Mouse (Mus musculus) heart, postnatal 4 days (tissue): ENCODE results near the gene Pcp2. TPM values are rescaled to one million over a fixed set of nuclear protein-coding genes. Genes with fewer than 3 reads are reported as not detected.
"Not testable (repeated sequence)": the region's sequence is repeated elsewhere in the genome, so short reads cannot be mapped to it uniquely, and the experiment has no call there.

Experiments used
- DNase-seq: peaks from one replicate; pipeline ENCODE4 v3.0.0; 2021
- total RNA-seq, 2 experiments: library from RNA; stranded (reverse); gene quantifications; 2 replicates each; pipeline ENCODE4 v1.2.3; 2021

Pcp2 gene
- total RNA-seq, 2 experiments from 2014 or later: not detected

GRCm38 (mm10) chr8:3621199-3621970 lies 4.0 kb downstream of the Pcp2 start, which contains the start of the genes Xab2 and Pet100:
Xab2 (minus strand) TSS chr8:3621316.
Pet100 (plus strand) TSS chr8:3621548.
- peak; percentile 99 for DNase-seq

GRCm38 (mm10) chr8:3609816-3610150 lies 15.6 kb downstream of the Pcp2 start:
- DNase-seq: no peak

- peak; percentile 26 for DNase-seq
Measured at GRCm38 (mm10) chr8:3609046-3609815, 16.1 kb downstream of the Pcp2 start.

GRCm38 (mm10) chr8:3607822-3608221 lies 17.5 kb downstream of the Pcp2 start:
- DNase-seq: no peak

- DNase-seq: peak; percentile 51
Measured at GRCm38 (mm10) chr8:3606593-3606992, 18.8 kb downstream of the Pcp2 start.

GRCm38 (mm10) chr8:3603439-3603838 lies 21.9 kb downstream of the Pcp2 start:
- DNase-seq: no peak

GRCm38 (mm10) chr8:3600401-3600800 lies 24.9 kb downstream of the Pcp2 start:
- DNase-seq: peak; percentile 74

GRCm38 (mm10) chr8:3599219-3599618 lies 26.1 kb downstream of the Pcp2 start:
- DNase-seq: no peak

- no peak for DNase-seq
Measured at GRCm38 (mm10) chr8:3598054-3598453, 27.3 kb downstream of the Pcp2 start.

GRCm38 (mm10) chr8:3594466-3594865 lies 30.9 kb downstream of the Pcp2 start:
- no peak for DNase-seq

GRCm38 (mm10) chr8:3593470-3593869 lies 31.9 kb downstream of the Pcp2 start:
- no peak for DNase-seq

- DNase-seq: no peak
Measured at GRCm38 (mm10) chr8:3588258-3588633, 37.1 kb downstream of the Pcp2 start.

- DNase-seq: peak; percentile 30
Measured at GRCm38 (mm10) chr8:3587391-3588257, 37.7 kb downstream of the Pcp2 start.

- DNase-seq: no peak
Measured at GRCm38 (mm10) chr8:3586993-3587390, 38.4 kb downstream of the Pcp2 start, which contains the start of gene Camsap3. Camsap3 (plus strand) TSS chr8:3587293.

GRCm38 (mm10) chr8:3586452-3586851 lies 38.9 kb downstream of the Pcp2 start:
- no peak for DNase-seq

GRCm38 (mm10) chr8:3581961-3582360 lies 43.4 kb downstream of the Pcp2 start:
- not testable (repeated sequence) for DNase-seq

- no peak for DNase-seq
Measured at GRCm38 (mm10) chr8:3579390-3580364, 45.7 kb downstream of the Pcp2 start.

GRCm38 (mm10) chr8:3576211-3576960 lies 49.0 kb downstream of the Pcp2 start:
- no peak for DNase-seq

GRCm38 (mm10) chr8:3574546-3574945 lies 50.8 kb downstream of the Pcp2 start:
- DNase-seq: no peak
